Mouse (Mus musculus) kidney, postnatal 0 days (tissue): ENCODE measurements at regions not wholly inside any gene's neighbourhood (a gene's known extent, or its start where the extent isn't known, plus 50 kb on each side); places are given as distances from the start of the nearest gene placed in this dataset. TPM values are rescaled to one million over a fixed set of nuclear protein-coding genes. Genes with fewer than 3 reads are reported as not detected.

Source experiments
- ATAC-seq: fragments of 200-750 bp; cut with Nextera tagmentation; replicated peaks from 2 replicates; pipeline ENCODE4 v1.8.0; 2017; ENCODE audit warnings: low read depth, moderate number of reproducible peaks, moderate TSS enrichment, moderate library complexity; ENCODE audit not compliant: low FRiP score
- DNase-seq: peaks from one replicate; pipeline ENCODE4 v3.0.0-alpha.2; 2016; ENCODE audit warnings: low spot score
- H3K27ac ChIP-seq: fragments of 300-500 bp; sonication (generic); 2 replicates; pipeline ENCODE4 v1.5.1; 2014; ENCODE audit warnings: mild to moderate bottlenecking
- H3K27me3 ChIP-seq: fragments of 300-500 bp; sonication (generic); 2 replicates; pipeline ENCODE4 v1.6.1; 2014; ENCODE audit warnings: low read length, mixed read lengths; ENCODE audit not compliant: insufficient read depth
- H3K36me3 ChIP-seq: fragments of 300-500 bp; sonication (generic); 2 replicates; pipeline ENCODE4 v1.6.1; 2014; ENCODE audit warnings: low read length, mixed read lengths; ENCODE audit not compliant: insufficient read depth
- H3K4me1 ChIP-seq: fragments of 300-500 bp; sonication (generic); replicated peaks from 2 replicates; pipeline ENCODE4 v1.6.1; 2014; ENCODE audit warnings: antibody characterized with exemption, low read length, mixed read lengths; ENCODE audit not compliant: insufficient read depth
- H3K4me2 ChIP-seq: fragments of 300-500 bp; sonication (generic); 2 replicates; pipeline ENCODE4 v1.6.1; 2014; ENCODE audit warnings: mild to moderate bottlenecking, low read length, moderate library complexity, mixed read lengths
- H3K4me3 ChIP-seq: fragments of 300-500 bp; sonication (generic); replicated peaks from 2 replicates; pipeline ENCODE4 v1.5.1; 2014; ENCODE audit warnings: low read depth, low read length
- H3K9ac ChIP-seq: fragments of 300-500 bp; sonication (generic); 2 replicates; pipeline ENCODE4 v1.6.1; 2014; ENCODE audit warnings: low read depth, low read length
- H3K9me3 ChIP-seq: fragments of 300-500 bp; sonication (generic); replicated peaks from 2 replicates; pipeline ENCODE4 v1.6.1; 2016; ENCODE audit warnings: low read length, inconsistent platforms, mixed read lengths
- CTCF ChIP-seq: IDR thresholded peaks from 2 replicates; pipeline ENCODE4 v1.5.1; 2016; ENCODE audit warnings: antibody characterized with exemption, low read depth, mild to moderate bottlenecking, moderate library complexity
- WGBS: fragments of 180-500 bp; shearing (Covaris S2); extraction: QIAGEN DNeasy Blood & Tissue Kit; methylation state at CpG from one replicate; pipeline ENCODE4 v1.1.7; 2014; 5-methylcytosine and 5-hydroxymethylcytosine counted together
- microRNA-seq: library from miRNA; unstranded; fragments of <30 nt; microRNA quantifications from one replicate; pipeline ENCODE4, GENCODE M21; 2016

- Histone ChIP-seq H3K27me3 (no peaks in the 10 kb centered on the region), H3K4me2 (no peak overlapping the region), H3K4me3 (no peak overlapping the region), H3K9ac (no peak overlapping the region), H3K9me3 (no peaks in the 10 kb centered on the region), H3K4me1 (no peaks in the 10 kb centered on the region), H3K36me3 (no peaks in the 10 kb centered on the region), H3K27ac (no peak overlapping the region)
- no peak for ATAC-seq
- no peak for DNase-seq
- no peak for TF ChIP-seq CTCF
- WGBS: 69% methylated on average over 5 of the region's 5 CpGs
Measured at GRCm38 (mm10) chr9:112320016-112320415, 84.3 kb upstream of the Arpp21 start.

GRCm38 (mm10) chr9:112308950-112309349 lies 73.2 kb upstream of the Arpp21 start:
- Histone ChIP-seq H3K27me3 (no peaks in the 10 kb centered on the region), H3K4me1 (no peaks in the 10 kb centered on the region), H3K36me3 (no peaks in the 10 kb centered on the region), H3K9me3 (no peaks in the 10 kb centered on the region), H3K4me2 (no peak overlapping the region), H3K27ac (no peak overlapping the region), H3K9ac (no peak overlapping the region), H3K4me3 (no peak overlapping the region)
- ATAC-seq: no peak
- no peak for TF ChIP-seq CTCF
- no peak for DNase-seq
- WGBS: 49% methylated on average over 5 of the region's 5 CpGs

- Histone ChIP-seq H3K4me3 (no peak overlapping the region), H3K27ac (no peak overlapping the region), H3K27me3 (no peaks in the 10 kb centered on the region), H3K4me2 (no peak overlapping the region), H3K36me3 (no peaks in the 10 kb centered on the region), H3K9ac (no peak overlapping the region), H3K4me1 (no peaks in the 10 kb centered on the region), H3K9me3 (no peaks in the 10 kb centered on the region)
- ATAC-seq (no peak), DNase-seq (no peak)
- TF ChIP-seq CTCF: no peak
- 83% methylated on average over 4 of the region's 4 CpGs for WGBS
Measured at GRCm38 (mm10) chr9:112307837-112308236, 72.1 kb upstream of the Arpp21 start.

GRCm38 (mm10) chr9:112291875-112292274 lies 56.1 kb upstream of the Arpp21 start:
- no peaks in the 10 kb centered on the region for H3K36me3 ChIP-seq
- H3K27ac ChIP-seq: no peak overlapping the region
- no peak for ATAC-seq
- no peak for DNase-seq
- no peaks in the 10 kb centered on the region for H3K4me1 ChIP-seq
- H3K4me3 ChIP-seq: no peak overlapping the region
- H3K9ac ChIP-seq: no peak overlapping the region
- 68% methylated on average over 3 of the region's 3 CpGs for WGBS
- H3K4me2 ChIP-seq: no peak overlapping the region
- H3K9me3 ChIP-seq: no peaks in the 10 kb centered on the region
- TF ChIP-seq CTCF: no peak
- H3K27me3 ChIP-seq: no peaks in the 10 kb centered on the region

Small RNA genes in the stretch of these regions (microRNA-seq; reads per million reads assigned to microRNA genes)
- gene Gm27847: not detected
